Mouse (Mus musculus) midbrain, postnatal 0 days (tissue): ENCODE measurements around the gene Ets1. TPM values are rescaled to one million over a fixed set of nuclear protein-coding genes. Genes with fewer than 3 reads are reported as not detected.
A peak's percentile ranks its signal among the peaks of the same experiment; 100 is the strongest.

ENCODE experiments used
- ATAC-seq: fragments of 200-750 bp; cut with Nextera tagmentation; 2 replicates; pipeline ENCODE4 v1.8.0; 2017; ENCODE audit warnings: moderate number of reproducible peaks, mild to moderate bottlenecking, moderate TSS enrichment, moderate library complexity; ENCODE audit not compliant: low FRiP score
- DNase-seq: peaks from one replicate; pipeline ENCODE4 v3.0.0-alpha.2; 2015; ENCODE audit warnings: low spot score
- H3K27ac ChIP-seq: fragments of 300-500 bp; sonication (generic); 2 replicates; pipeline ENCODE4 v1.5.1; 2014; ENCODE audit warnings: low read depth, mild to moderate bottlenecking, low read length, mixed read lengths
- H3K27me3 ChIP-seq: fragments of 300-500 bp; sonication (generic); 2 replicates; pipeline ENCODE4 v1.6.1; 2014; ENCODE audit warnings: low read length, control low read depth, mixed read lengths; ENCODE audit not compliant: insufficient read depth
- H3K36me3 ChIP-seq: fragments of 300-500 bp; sonication (generic); 2 replicates; pipeline ENCODE4 v1.6.1; 2014; ENCODE audit warnings: low read length, control low read depth, mixed read lengths; ENCODE audit not compliant: insufficient read depth
- H3K4me1 ChIP-seq: fragments of 300-500 bp; sonication (generic); 2 replicates; pipeline ENCODE4 v1.6.1; 2014; ENCODE audit warnings: mild to moderate bottlenecking, control low read depth, antibody characterized with exemption, low read length, mixed read lengths; ENCODE audit not compliant: insufficient read depth
- H3K4me2 ChIP-seq: fragments of 300-500 bp; sonication (generic); 2 replicates; pipeline ENCODE4 v1.6.1; 2014; ENCODE audit warnings: low read depth, mild to moderate bottlenecking, low read length, mixed read lengths; ENCODE audit not compliant: poor library complexity, severe bottlenecking
- H3K4me3 ChIP-seq: fragments of 300-500 bp; sonication (generic); 2 replicates; pipeline ENCODE4 v1.5.1; 2014; ENCODE audit warnings: low read depth, mild to moderate bottlenecking, low read length, moderate library complexity
- H3K9ac ChIP-seq: fragments of 300-500 bp; sonication (generic); replicated peaks from 2 replicates; pipeline ENCODE4 v1.6.1; 2014; ENCODE audit warnings: mild to moderate bottlenecking, low read length, moderate library complexity, mixed read lengths; ENCODE audit not compliant: poor library complexity, severe bottlenecking
- H3K9me3 ChIP-seq: fragments of 300-500 bp; sonication (generic); 2 replicates; pipeline ENCODE4 v1.6.1; 2016; ENCODE audit warnings: low read length, control low read depth
- CTCF ChIP-seq: IDR thresholded peaks from 2 replicates; pipeline ENCODE4 v1.5.1; 2016; ENCODE audit warnings: antibody characterized with exemption, mild to moderate bottlenecking
- WGBS: fragments of 180-500 bp; shearing (Covaris S2); extraction: QIAGEN DNeasy Blood & Tissue Kit; methylation state at CpG from one replicate; pipeline ENCODE4 v1.1.7; 2014; 5-methylcytosine and 5-hydroxymethylcytosine counted together
- polyA plus RNA-seq: library from polyadenylated mRNA; unstranded; fragments of >200 nt; fragmentation: Nextera tagmentation; extraction: Ambion mirVana; gene quantifications from 2 replicates; pipeline ENCODE4 v1.2.1, GENCODE M21; 2015
- total RNA-seq: library from RNA; depleted of rRNA; stranded (reverse); fragments of >200 nt; gene quantifications from 2 replicates; pipeline ENCODE4 v1.2.3, GENCODE M21; 2014

Gene Ets1
- total and polyA plus RNA-seq, 2 experiments from 2014 or later: 8.9 to 10.8 TPM

DNA sequence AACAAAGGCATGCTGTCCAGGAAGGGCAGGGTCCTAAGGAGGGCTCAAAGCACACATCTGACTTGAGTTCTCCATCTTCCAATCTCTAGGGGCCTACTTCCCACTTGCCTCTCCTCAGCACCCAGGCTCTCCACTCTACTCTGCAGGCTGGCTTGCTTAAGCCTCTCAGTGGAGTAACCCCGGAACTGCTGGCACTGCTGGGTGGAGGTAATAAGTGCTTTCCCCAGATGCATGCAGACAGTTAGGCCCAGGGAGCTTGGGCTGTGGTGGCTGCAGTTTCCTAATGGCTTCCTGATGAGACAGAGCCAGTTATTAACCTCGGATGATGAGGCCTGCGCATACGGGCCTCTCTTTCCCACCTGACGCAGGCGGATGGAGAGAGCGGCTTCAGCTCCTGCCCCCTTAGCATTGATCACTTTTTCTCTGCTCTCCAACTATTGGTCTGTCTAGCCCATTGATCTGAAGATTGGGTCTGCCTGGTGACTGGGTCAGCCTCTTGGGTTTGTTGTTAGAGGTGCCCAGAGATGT is 76.4 kb downstream of the Ets1 start:
- H3K27ac ChIP-seq: no peak overlapping the region
- peaks cover 3% of the 10 kb centered on the region; the same call in 1 of the 2 replicates for H3K27me3 ChIP-seq
- H3K4me3 ChIP-seq: no peak overlapping the region
- no peaks in the 10 kb centered on the region for H3K9me3 ChIP-seq
- peaks cover 5% of the 10 kb centered on the region; the same call in 1 of the 2 replicates for H3K4me1 ChIP-seq
- ATAC-seq (no peak), DNase-seq (no peak)
- H3K36me3 ChIP-seq: no peaks in the 10 kb centered on the region
- TF ChIP-seq CTCF: no peak
- no peak overlapping the region for H3K9ac ChIP-seq
- WGBS: 90% methylated on average over 7 of the region's 7 CpGs
- H3K4me2 ChIP-seq: no peak overlapping the region

DNA sequence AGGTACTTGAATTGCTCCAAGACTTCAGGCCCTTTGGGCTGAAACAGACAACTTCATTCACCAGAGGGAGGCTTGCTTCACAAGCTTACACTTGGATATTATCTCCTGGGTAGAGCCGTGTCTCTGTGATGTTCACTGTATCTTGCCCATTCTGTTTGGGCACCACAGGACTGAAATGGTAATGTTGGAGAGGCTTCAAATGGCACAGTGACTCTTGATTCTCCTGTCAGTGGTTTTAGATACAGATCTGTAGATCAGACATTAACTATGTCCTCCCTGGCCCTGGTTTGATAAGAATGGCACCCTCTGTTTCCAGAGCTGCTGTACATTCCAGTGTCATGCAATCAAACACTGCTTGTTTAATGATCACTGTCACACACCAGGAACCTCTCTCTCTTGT is 77.1 kb downstream of the Ets1 start:
- WGBS: 94% methylated on average over 1 of the region's 1 CpGs
- Histone ChIP-seq H3K27ac (no peak overlapping the region), H3K27me3 (peaks cover 3% of the 10 kb centered on the region; the same call in 1 of the 2 replicates), H3K4me2 (no peak overlapping the region), H3K36me3 (no peaks in the 10 kb centered on the region), H3K9ac (no peak overlapping the region), H3K9me3 (no peaks in the 10 kb centered on the region), H3K4me1 (peaks cover 5% of the 10 kb centered on the region; the same call in 1 of the 2 replicates), H3K4me3 (no peak overlapping the region)
- no peak for TF ChIP-seq CTCF
- ATAC-seq (no peak), DNase-seq (no peak)

DNA sequence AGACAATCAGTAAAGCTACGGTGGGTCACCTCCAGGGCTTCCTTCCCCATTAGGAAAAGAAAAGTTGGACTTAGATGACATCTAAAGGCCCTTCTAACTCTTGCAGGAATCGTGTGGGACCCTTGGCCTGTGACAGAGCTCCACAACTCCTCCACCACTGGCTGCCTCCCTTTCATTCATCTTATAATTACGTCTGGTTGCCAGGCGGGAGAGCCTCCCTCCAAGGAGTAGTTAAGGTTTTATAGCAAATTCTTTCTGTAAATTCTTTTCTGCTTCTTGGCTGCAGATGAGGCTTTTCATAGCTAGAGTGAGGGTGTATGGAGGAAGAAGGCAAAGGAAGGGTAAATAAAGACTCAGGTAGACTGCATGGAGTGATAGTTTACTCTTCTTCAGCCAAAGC is 77.8 kb downstream of the Ets1 start:
- ATAC-seq: no peak

DNA sequence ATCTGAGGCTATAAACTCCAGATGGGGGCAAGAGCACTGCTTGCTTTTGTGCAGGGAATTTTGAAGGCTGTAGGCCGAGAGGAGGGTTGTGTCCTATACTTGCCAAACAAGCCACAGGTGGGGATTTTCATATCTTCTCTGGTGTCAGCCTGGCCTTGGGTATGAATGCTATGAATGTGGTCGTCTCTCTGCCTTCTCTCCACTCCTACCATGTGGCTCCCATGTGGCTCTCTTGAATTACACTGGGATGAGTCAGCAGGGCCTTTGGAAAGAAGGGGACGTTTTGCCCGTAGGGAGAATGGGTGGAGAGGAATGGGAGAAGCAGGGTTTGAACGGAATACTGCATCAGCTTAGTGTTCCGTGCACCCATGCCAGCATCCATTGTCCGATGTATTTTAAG is 78.5 kb downstream of the Ets1 start:
- peaks cover 5% of the 10 kb centered on the region; the same call in 1 of the 2 replicates for H3K4me1 ChIP-seq
- no peak overlapping the region for H3K27ac ChIP-seq
- ATAC-seq: no peak
- H3K27me3 ChIP-seq: peaks cover 3% of the 10 kb centered on the region; the same call in 1 of the 2 replicates
- 83% methylated on average over 7 of the region's 7 CpGs for WGBS
- no peaks in the 10 kb centered on the region for H3K36me3 ChIP-seq
- no peak overlapping the region for H3K9ac ChIP-seq
- no peak overlapping the region for H3K4me2 ChIP-seq
- no peak overlapping the region for H3K4me3 ChIP-seq
- no peak for DNase-seq
- no peak for TF ChIP-seq CTCF
- H3K9me3 ChIP-seq: no peaks in the 10 kb centered on the region

More for the DNA sequence above, 77.8 kb downstream of the Ets1 start:
- 76% methylated on average over 4 of the region's 4 CpGs for WGBS
- no peaks in the 10 kb centered on the region for H3K36me3 ChIP-seq
- no peak for DNase-seq
- no peak overlapping the region for H3K4me3 ChIP-seq
- TF ChIP-seq CTCF: no peak
- H3K27ac ChIP-seq: no peak overlapping the region
- H3K27me3 ChIP-seq: peaks cover 3% of the 10 kb centered on the region; the same call in 1 of the 2 replicates
- peaks cover 5% of the 10 kb centered on the region; the same call in 1 of the 2 replicates for H3K4me1 ChIP-seq
- no peak overlapping the region for H3K4me2 ChIP-seq
- H3K9ac ChIP-seq: no peak overlapping the region
- H3K9me3 ChIP-seq: no peaks in the 10 kb centered on the region

DNA sequence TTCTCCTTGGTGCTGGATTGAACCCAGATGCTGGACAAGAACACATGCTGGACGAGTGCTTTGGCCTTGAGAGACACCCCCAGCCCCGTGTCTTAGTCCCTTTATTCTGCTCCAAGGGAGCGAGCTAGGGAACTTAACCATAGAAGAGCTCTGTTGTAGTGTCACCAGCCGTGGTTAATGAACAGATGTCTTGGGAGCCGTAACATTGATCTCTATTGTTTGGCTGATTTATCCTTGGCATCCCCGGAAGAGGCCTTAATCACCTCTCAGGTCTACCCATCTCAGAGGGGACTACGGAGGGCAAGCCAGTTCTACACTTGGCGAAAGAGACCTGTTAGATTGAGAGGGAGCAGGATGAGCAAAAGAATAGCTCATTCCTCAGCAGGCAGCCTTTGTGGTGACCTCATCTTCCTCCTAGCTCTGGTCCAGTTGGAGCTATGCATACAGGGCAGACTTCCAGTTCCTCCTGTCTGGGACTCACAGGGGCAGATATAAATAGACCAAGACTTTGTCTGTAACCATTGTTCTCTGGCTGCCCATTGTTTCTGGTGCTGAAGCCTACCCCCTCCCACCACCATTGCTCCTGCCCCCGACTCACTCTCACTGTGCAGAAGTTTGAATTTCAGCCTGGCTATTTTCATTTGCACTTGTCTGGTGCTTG is 79.9 kb downstream of the Ets1 start:
- Histone ChIP-seq H3K27me3 (peaks cover 3% of the 10 kb centered on the region; the same call in 1 of the 2 replicates), H3K9me3 (no peaks in the 10 kb centered on the region), H3K36me3 (no peaks in the 10 kb centered on the region), H3K4me2 (no peak overlapping the region), H3K9ac (no peak overlapping the region), H3K4me1 (peaks cover 5% of the 10 kb centered on the region; the same call in 1 of the 2 replicates), H3K4me3 (no peak overlapping the region), H3K27ac (no peak overlapping the region)
- WGBS: 26% methylated on average over 9 of the region's 9 CpGs
- no peak for TF ChIP-seq CTCF
- DNase-seq (peak; percentile 40), ATAC-seq (no peak)

DNA sequence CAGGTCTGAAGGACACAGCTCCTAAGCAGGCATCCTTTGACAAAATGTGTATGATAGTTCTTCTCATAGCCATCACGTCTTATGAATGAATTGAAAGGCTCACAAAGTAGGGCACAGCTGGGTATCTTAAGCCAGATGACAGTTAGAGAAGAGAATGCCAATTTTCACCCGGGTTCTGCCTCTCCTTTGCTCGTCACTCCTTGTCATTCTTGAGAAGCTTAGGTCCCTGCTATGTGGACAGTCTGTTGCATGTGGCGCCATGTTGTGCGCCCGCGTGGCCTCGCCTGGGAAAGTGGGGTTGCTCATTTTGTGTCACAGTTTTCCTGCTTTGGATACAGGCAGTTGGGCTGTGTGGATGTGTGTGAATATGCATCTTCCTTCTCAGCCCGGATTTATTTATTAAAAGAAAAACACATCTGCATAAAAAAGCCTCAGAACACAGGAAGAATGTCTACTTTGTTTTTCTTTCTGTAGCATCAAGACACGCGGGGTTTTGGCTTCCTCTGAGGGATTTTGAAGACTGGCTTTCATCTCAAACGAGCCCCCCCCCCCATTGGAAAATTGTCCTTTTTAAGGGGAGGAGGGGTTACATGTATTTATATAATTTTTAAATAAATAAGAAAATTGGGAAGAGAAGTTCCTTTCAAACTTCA is 81.4 kb downstream of the Ets1 start:
- no peak overlapping the region for H3K4me3 ChIP-seq
- peak overlapping the region; percentile 43; the same call in 1 of the 2 replicates for H3K27ac ChIP-seq
- DNase-seq (no peak), ATAC-seq (no peak)
- H3K4me2 ChIP-seq: no peak overlapping the region
- H3K9me3 ChIP-seq: no peaks in the 10 kb centered on the region
- peaks cover 5% of the 10 kb centered on the region; the same call in 1 of the 2 replicates for H3K4me1 ChIP-seq
- WGBS: 57% methylated on average over 12 of the region's 12 CpGs
- no peaks in the 10 kb centered on the region for H3K36me3 ChIP-seq
- no peak overlapping the region for H3K9ac ChIP-seq
- no peak for TF ChIP-seq CTCF
- H3K27me3 ChIP-seq: peaks cover 3% of the 10 kb centered on the region; the same call in 1 of the 2 replicates
